Mouse (Mus musculus) Patski (cell line): ENCODE data around the gene Nppb. TPM values are rescaled to one million over a fixed set of nuclear protein-coding genes. Genes with fewer than 3 reads are reported as not detected.

ENCODE experiments used
- ATAC-seq: fragments of 100-300 bp; one replicate; pipeline ENCODE4 v1.8.0; 2021
- CTCF ChIA-PET: fragments of 350-600 bp; sonication (Branson Sonifier 250); formaldehyde crosslinking; loops from one replicate; lab custom pipeline; 2022; ENCODE audit warnings: inconsistent platforms; lab: Charles Lee
- POLR2A ChIA-PET: fragments of 350-600 bp; sonication (Branson Sonifier 250); formaldehyde crosslinking; loops from one replicate; lab custom pipeline; 2022; ENCODE audit warnings: antibody characterized with exemption, inconsistent platforms; lab: Charles Lee
- DNase-seq: peaks from one replicate; pipeline ENCODE4 v3.0.0-alpha.2; 2011; ENCODE audit warnings: low read depth, low spot score
- H3K27me3 ChIP-seq: fragments of 371-371 bp; one replicate; pipeline ENCODE4 v1.5.1; 2021
- CTCF ChIP-seq: fragments of 100-300 bp; IDR thresholded peaks from one replicate; pipeline ENCODE4 v1.5.1; 2021
- in situ Hi-C: fragments of 300-500 bp; cut with MboI; formaldehyde crosslinking; loops from 3 replicates; pipeline ENCODE4 v1.11.1; 2018; ENCODE audit warnings: low pct_unique_long_range_greater_than_20kb, mixed read lengths
- polyA plus RNA-seq: library from polyadenylated mRNA; unstranded; gene quantifications from one replicate; pipeline ENCODE4 v1.2.3, GENCODE M21; 2021

The Nppb gene
- polyA plus RNA-seq, 1 experiment from 2014 or later, result 0.60 TPM

GRCm38 (mm10) chr4:148001866-148002265 is 16.3 kb downstream of the Nppb start:
- TF ChIP-seq CTCF, result no peak
- CTCF ChIA-PET, result interaction anchor here (0.9 to 1.5 kb wide), 4 partner anchors 13 to 41 kb away, joined by 3 to 8 read pairs (median 4); no protein-coding TSS in a partner anchor
- no peak for ATAC-seq
- POLR2A ChIA-PET, result no interaction called here
- no peaks in the 10 kb centered on the region for H3K27me3 ChIP-seq
- no peak for DNase-seq
- in situ Hi-C loops, result loop anchor here (5.0 kb wide), 1 partner anchor 40 kb away; no protein-coding TSS in a partner anchor

- no peaks in the 10 kb centered on the region for H3K27me3 ChIP-seq
- TF ChIP-seq CTCF, result no peak
- in situ Hi-C loops, result loop anchor here (5.0 kb wide), 1 partner anchor 42 kb away; no protein-coding TSS in a partner anchor
- CTCF ChIA-PET, result interaction anchor here (1.1 to 1.3 kb wide), 2 partner anchors 10 to 44 kb away, joined by 3 to 10 read pairs; no protein-coding TSS in a partner anchor
- ATAC-seq, result no peak
- POLR2A ChIA-PET, result no interaction called here
- DNase-seq, result no peak
Observed at GRCm38 (mm10) chr4:148004361-148004760, 18.8 kb downstream of the Nppb start.

GRCm38 (mm10) chr4:148008412-148008811 is 22.8 kb downstream of the Nppb start:
- ChIA-PET CTCF (interaction anchor here (0.9 to 1.5 kb wide), 3 partner anchors 8 to 48 kb away, joined by 3 to 8 read pairs (median 3); no protein-coding TSS in a partner anchor), POLR2A (interaction anchor here (0.6 kb wide), 1 partner anchor 48 kb away, joined by 7 read pairs; no protein-coding TSS in a partner anchor)
- H3K27me3 ChIP-seq, result no peaks in the 10 kb centered on the region
- DNase-seq, result no peak
- no peak for TF ChIP-seq CTCF
- in situ Hi-C loops, result no loop called here
- no peak for ATAC-seq

DNA sequence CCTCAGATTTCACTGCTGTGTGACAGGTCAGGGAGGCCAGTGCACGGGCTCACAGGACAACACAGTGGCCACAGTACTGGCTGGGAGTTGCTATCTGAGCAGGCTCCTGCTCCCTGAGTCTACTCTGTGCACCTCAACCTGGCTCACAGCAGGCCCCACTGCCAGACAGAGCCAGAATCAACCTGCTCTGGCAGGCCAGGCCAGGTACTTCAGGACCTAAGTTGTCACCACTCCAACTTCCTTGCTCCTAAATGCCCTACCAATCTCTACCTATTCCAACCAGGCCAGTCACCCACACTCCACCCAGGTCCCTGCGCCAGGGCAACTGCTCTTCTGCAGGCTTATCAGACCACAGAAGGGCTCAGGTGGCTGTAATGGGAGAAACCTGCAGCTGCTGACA is 24.1 kb downstream of the Nppb start:
- ATAC-seq (no peak), DNase-seq (no peak)
- H3K27me3 ChIP-seq, result no peaks in the 10 kb centered on the region
- ChIA-PET CTCF (interaction anchor here (1.5 kb wide), 1 partner anchor 49 kb away, joined by 8 read pairs; no protein-coding TSS in a partner anchor), POLR2A (no interaction called here)
- in situ Hi-C loops, result no loop called here
- TF ChIP-seq CTCF, result no peak

GRCm38 (mm10) chr4:148011332-148011731 is 25.7 kb downstream of the Nppb start:
- no peak for TF ChIP-seq CTCF
- POLR2A ChIA-PET, result no interaction called here

DNA sequence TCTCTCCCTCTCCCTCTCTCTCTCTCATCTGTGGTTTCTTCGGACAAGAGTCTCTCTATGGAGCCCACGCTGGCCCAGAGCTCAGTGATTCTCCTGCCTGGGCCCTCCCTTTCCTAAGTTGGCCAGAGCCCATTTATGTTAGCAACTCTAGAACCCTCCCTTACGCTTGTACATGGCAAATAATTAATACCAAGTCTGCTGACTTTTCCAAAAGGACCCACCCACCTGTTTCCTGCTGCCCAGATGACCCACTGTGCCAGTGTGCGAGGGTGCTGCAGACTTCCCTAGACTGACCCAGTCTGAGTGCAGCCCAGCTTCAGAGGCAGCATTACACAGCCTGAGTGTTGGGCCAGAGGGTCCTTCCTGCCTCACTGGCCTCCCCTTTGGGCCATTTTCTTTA is 26.6 kb downstream of the Nppb start:
- in situ Hi-C loops, result no loop called here
- POLR2A ChIA-PET, result no interaction called here
- DNase-seq (no peak), ATAC-seq (no peak)
- TF ChIP-seq CTCF, result no peak
- no peaks in the 10 kb centered on the region for H3K27me3 ChIP-seq
- CTCF ChIA-PET, result interaction anchor here (1.5 to 1.6 kb wide), 2 partner anchors 52 to 53 kb away, joined by 3 read pairs; no protein-coding TSS in a partner anchor

More at GRCm38 (mm10) chr4:148011332-148011731, 25.7 kb downstream of the Nppb start:
- DNase-seq, result no peak
- CTCF ChIA-PET, result interaction anchor here (1.6 kb wide), 1 partner anchor 51 kb away, joined by 3 read pairs; no protein-coding TSS in a partner anchor
- no peaks in the 10 kb centered on the region for H3K27me3 ChIP-seq
- ATAC-seq, result no peak
- in situ Hi-C loops, result no loop called here

- no peak for TF ChIP-seq CTCF
- no peaks in the 10 kb centered on the region for H3K27me3 ChIP-seq
- ChIA-PET CTCF (interaction anchor here (1.0 to 2.4 kb wide), 7 partner anchors 14 to 62 kb away, joined by 3 to 6 read pairs (median 3); no protein-coding TSS in a partner anchor), POLR2A (no interaction called here)
- ATAC-seq, result no peak
- no peak for DNase-seq
- in situ Hi-C loops, result no loop called here
Observed at GRCm38 (mm10) chr4:148015418-148015817, 29.8 kb downstream of the Nppb start.

DNA sequence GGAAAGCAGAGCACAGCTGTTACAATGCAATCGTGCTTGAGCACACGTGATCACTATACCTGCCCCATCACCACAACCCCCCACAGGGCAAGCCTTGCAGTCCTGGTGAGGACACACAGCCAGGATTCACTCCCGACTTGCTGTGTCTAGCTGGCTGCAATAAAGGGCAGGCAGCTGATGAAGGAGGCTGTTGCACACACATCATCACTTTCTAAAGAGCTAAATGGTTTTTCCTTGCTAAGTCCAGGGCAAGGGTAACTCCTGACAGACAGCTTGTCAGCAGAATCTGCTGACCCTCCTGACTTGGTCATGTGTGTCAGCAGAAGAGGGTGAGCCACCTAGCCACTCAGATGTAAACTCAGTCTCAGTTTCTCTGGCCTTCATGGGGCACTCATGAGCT is 31.4 kb downstream of the Nppb start:
- ChIA-PET POLR2A (no interaction called here), CTCF (interaction anchor here (0.8 to 2.4 kb wide), 2 partner anchors 12 to 57 kb away, joined by 3 to 6 read pairs; no protein-coding TSS in a partner anchor)
- no peak for TF ChIP-seq CTCF
- H3K27me3 ChIP-seq, result no peaks in the 10 kb centered on the region
- in situ Hi-C loops, result no loop called here
- ATAC-seq, result no peak
- DNase-seq, result no peak

DNA sequence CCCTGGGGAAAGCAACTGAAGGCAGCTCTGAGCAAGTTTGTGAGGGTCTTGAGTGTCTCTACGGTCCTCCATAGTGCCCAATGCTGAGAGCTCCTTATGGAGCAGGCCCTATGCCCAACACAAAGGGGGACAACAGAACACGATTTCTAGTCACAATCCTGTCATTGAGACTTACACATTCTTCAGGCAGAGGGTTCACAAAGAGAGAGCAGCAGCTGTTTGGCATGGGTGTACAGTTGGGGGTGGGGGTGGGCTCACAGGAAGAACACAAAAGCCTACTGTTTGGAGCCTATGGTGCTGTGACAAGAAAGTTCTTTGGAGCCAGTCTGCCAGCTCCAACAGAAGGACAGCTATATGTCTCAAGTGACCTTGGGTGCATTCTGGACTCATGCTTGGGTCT is 32.8 kb downstream of the Nppb start:
- ATAC-seq, result no peak
- no peak for DNase-seq
- POLR2A ChIA-PET, result no interaction called here
- H3K27me3 ChIP-seq, result no peaks in the 10 kb centered on the region
- CTCF ChIA-PET, result interaction anchor here (1.4 kb wide), 1 partner anchor 12 kb away, joined by 3 read pairs; no protein-coding TSS in a partner anchor
- no peak for TF ChIP-seq CTCF
- in situ Hi-C loops, result no loop called here

DNA sequence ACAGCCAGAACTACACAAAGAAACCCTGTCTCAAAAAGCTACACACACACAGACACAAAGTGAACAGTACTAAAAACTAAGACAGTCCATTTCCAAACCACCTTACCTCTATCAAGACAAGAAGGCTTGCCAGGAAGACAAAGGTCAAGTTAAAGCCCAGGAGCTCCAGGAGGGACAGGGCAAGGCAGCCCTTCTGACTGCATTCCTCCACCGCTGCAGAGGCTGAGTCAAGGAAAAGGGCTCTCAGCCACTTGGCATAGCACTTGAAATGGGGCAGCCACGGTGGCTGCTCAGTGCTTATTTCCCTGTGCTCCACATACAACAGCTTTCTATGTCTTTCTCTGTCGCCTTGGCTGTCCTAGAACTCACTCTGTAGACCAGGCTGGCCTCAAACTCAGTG is 38.4 kb downstream of the Nppb start:
- TF ChIP-seq CTCF, result no peak
- in situ Hi-C loops, result no loop called here
- ATAC-seq, result no peak
- ChIA-PET CTCF (no interaction called here), POLR2A (interaction anchor here (1.0 kb wide), 1 partner anchor 15 kb away, joined by 3 read pairs; the partner anchor contains the start of genes Clcn6 and Mthfr)
- no peak for DNase-seq
- H3K27me3 ChIP-seq, result no peaks in the 10 kb centered on the region

- no peaks in the 10 kb centered on the region for H3K27me3 ChIP-seq
- POLR2A ChIA-PET, result no interaction called here
- no peak for ATAC-seq
- CTCF ChIA-PET, result interaction anchor here (1.5 kb wide), 1 partner anchor 12 kb away, joined by 3 read pairs; no protein-coding TSS in a partner anchor
- in situ Hi-C loops, result no loop called here
- DNase-seq, result no peak
- TF ChIP-seq CTCF, result no peak
Observed at GRCm38 (mm10) chr4:148029297-148029696, 43.7 kb downstream of the Nppb start.
